Mouse (Mus musculus): ENCODE measurements around the gene Sptbn4.

Gene Sptbn4

GRCm38 (mm10) chr7:27327500-27327899 lies 120.0 kb downstream of the Sptbn4 start:
- DNase-seq (ENCODE audit: low spot score in 2 of 2), result no peak

GRCm38 (mm10) chr7:27326101-27326880 lies 121.2 kb downstream of the Sptbn4 start:
- no peak for DNase-seq (ENCODE audit: low spot score in 2 of 2)

- DNase-seq (ENCODE audit: low spot score in 2 of 2), result no peak
Observed at GRCm38 (mm10) chr7:27325697-27326096, 121.8 kb downstream of the Sptbn4 start.

- no peak for DNase-seq (ENCODE audit: low spot score in 2 of 2)
Observed at GRCm38 (mm10) chr7:27324928-27325327, 122.6 kb downstream of the Sptbn4 start.

- no peak for DNase-seq (ENCODE audit: low spot score in 2 of 2)
Observed at GRCm38 (mm10) chr7:27324161-27324560, 123.3 kb downstream of the Sptbn4 start.

- DNase-seq (ENCODE audit: low spot score in 2 of 2), result no peak
Observed at GRCm38 (mm10) chr7:27323001-27323400, 124.5 kb downstream of the Sptbn4 start.

GRCm38 (mm10) chr7:27322291-27322690 lies 125.2 kb downstream of the Sptbn4 start:
- no peak for DNase-seq (ENCODE audit: low spot score in 2 of 2)

- DNase-seq (ENCODE audit: low spot score in 2 of 2), result no peak
Observed at GRCm38 (mm10) chr7:27319411-27319810, 128.1 kb downstream of the Sptbn4 start.

GRCm38 (mm10) chr7:27315958-27316357 lies 131.5 kb downstream of the Sptbn4 start:
- DNase-seq (ENCODE audit: low spot score in 2 of 2), result no peak

GRCm38 (mm10) chr7:27314393-27314792 lies 133.1 kb downstream of the Sptbn4 start:
- no peak for DNase-seq (ENCODE audit: low spot score in 2 of 2)

- no peak for DNase-seq (ENCODE audit: low spot score in 2 of 2)
Observed at GRCm38 (mm10) chr7:27311651-27312284, 135.7 kb downstream of the Sptbn4 start.

GRCm38 (mm10) chr7:27310996-27311535 lies 136.4 kb downstream of the Sptbn4 start:
- DNase-seq (ENCODE audit: low spot score in 2 of 2), result no peak

GRCm38 (mm10) chr7:27310306-27310705 lies 137.2 kb downstream of the Sptbn4 start:
- no peak for DNase-seq (ENCODE audit: low spot score in 2 of 2)

- DNase-seq (ENCODE audit: low spot score in 2 of 2), result no peak
Observed at GRCm38 (mm10) chr7:27309832-27310231, 137.7 kb downstream of the Sptbn4 start.

- no peak for DNase-seq (ENCODE audit: low spot score in 2 of 2)
Observed at GRCm38 (mm10) chr7:27308821-27309549, 138.5 kb downstream of the Sptbn4 start.

GRCm38 (mm10) chr7:27307551-27307950 lies 139.9 kb downstream of the Sptbn4 start:
- DNase-seq (ENCODE audit: low spot score in 2 of 2), result no peak

All from frontal cortex, postnatal 14 days (tissue).